Mouse (Mus musculus) heart, adult 11 months (tissue): ENCODE measurements around the gene Homez.

Experiments
- DNase-seq: peaks from one replicate; pipeline ENCODE4 v3.0.0; 2022

The Homez gene

GRCm38 (mm10) chr14:54870861-54871260, at the start of gene Homez:
Homez (minus strand) TSS chr14:54870961.
- peak; percentile 63 for DNase-seq

GRCm38 (mm10) chr14:54920076-54920685, 49.4 kb upstream of the Homez start:
- peak; percentile 91 for DNase-seq

GRCm38 (mm10) chr14:54913343-54913742, 42.6 kb upstream of the Homez start:
- no peak for DNase-seq

- DNase-seq, result peak; percentile 98
These were observed 42.1 kb upstream of the Homez start, which contains the start of gene Slc22a17 for GRCm38 (mm10) chr14:54912886-54913285. Slc22a17 (minus strand) TSS chr14:54913132.

- DNase-seq, result peak; percentile 92
These were observed 41.5 kb upstream of the Homez start for GRCm38 (mm10) chr14:54912109-54912850.

- no peak for DNase-seq
These were observed 37.9 kb upstream of the Homez start for GRCm38 (mm10) chr14:54908682-54909081.

- DNase-seq, result no peak
These were observed 32.9 kb upstream of the Homez start for GRCm38 (mm10) chr14:54903641-54904040.

GRCm38 (mm10) chr14:54900383-54900782, 29.6 kb upstream of the Homez start:
- DNase-seq, result peak; percentile 93

GRCm38 (mm10) chr14:54897445-54897844, 26.7 kb upstream of the Homez start:
- DNase-seq, result no peak

GRCm38 (mm10) chr14:54894296-54895151, 23.8 kb upstream of the Homez start:
- DNase-seq, result peak; percentile 91

GRCm38 (mm10) chr14:54893651-54894181, 23.0 kb upstream of the Homez start:
- peak; percentile 100 for DNase-seq

- DNase-seq, result no peak
These were observed 21.4 kb upstream of the Homez start, which contains the start of gene Pabpn1 for GRCm38 (mm10) chr14:54892200-54892599. Pabpn1 (plus strand) TSS chr14:54892500.

GRCm38 (mm10) chr14:54885309-54885708, 14.5 kb upstream of the Homez start:
- DNase-seq, result peak; percentile 90

GRCm38 (mm10) chr14:54884022-54884712, 13.4 kb upstream of the Homez start:
- DNase-seq, result peak; percentile 91

GRCm38 (mm10) chr14:54883154-54884021, 12.6 kb upstream of the Homez start, which contains the start of the genes Bcl2l2 and Gm20521:
Bcl2l2 (plus strand) TSS chr14:54883377.
Gm20521 (plus strand) TSS chr14:54883441.
- DNase-seq, result peak; percentile 99

GRCm38 (mm10) chr14:54877048-54877715, 6.4 kb upstream of the Homez start, which contains the start of gene Ppp1r3e:
Ppp1r3e (minus strand) TSS chr14:54877550.
- DNase-seq, result peak; percentile 97

GRCm38 (mm10) chr14:54876539-54877047, 5.8 kb upstream of the Homez start:
- DNase-seq, result peak; percentile 99

- no peak for DNase-seq
These were observed 5.2 kb upstream of the Homez start for GRCm38 (mm10) chr14:54875844-54876538.

GRCm38 (mm10) chr14:54874165-54874564, 3.4 kb upstream of the Homez start:
- peak; percentile 85 for DNase-seq

- DNase-seq, result peak; percentile 3
These were observed 2.7 kb downstream of the Homez start for GRCm38 (mm10) chr14:54868026-54868425.
